Mouse (Mus musculus): Measurements from ENCODE around the gene Gfap. TPM values are rescaled to one million over a fixed set of nuclear protein-coding genes. Genes with fewer than 3 reads are reported as not detected.

The Gfap gene
- polyA plus RNA-seq, 1 experiment, result 211 TPM

DNA sequence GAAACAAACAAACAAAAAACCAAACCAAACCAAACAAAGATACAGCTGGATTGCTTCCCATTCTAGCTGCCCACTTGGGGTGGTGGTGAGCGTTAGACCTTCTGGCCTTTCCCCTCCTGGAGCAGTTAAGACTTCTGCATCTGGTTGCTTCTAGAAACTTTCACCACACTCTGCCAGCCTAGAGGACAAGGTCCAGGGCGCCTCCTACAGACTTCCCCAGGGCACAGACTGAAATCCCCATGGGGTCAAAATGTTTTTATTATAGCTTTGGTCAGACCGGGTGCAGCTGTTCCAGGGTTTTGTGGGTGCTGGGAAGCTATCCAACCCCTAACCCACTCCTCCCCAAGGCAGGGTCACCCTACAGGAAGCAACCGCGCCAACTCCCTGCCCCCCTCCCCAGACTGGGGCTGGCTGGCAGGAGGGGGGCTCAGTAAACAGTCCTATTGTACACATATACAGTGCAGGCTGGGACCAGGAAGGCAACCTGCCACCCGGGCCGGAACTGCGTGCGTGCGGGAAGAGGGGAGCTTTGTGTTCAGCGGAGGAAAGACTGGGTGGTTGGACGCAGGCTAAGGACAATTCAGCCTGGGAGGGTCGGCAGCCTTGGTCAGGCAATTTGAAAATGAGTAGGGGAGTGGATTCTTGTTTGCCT is 38.4 kb upstream of the Gfap start:
- TF ChIP-seq POLR2A (IDR thresholded peaks at IDR 0.05; ENCODE audit: borderline replicate concordance, insufficient read depth, low read length), result no peak
- no peak for TF ChIP-seq CTCF (IDR thresholded peaks at IDR 0.05; ENCODE audit: borderline replicate concordance, insufficient read depth, low read depth, low read length)
- DNase-seq, result no peak
- H3K27ac ChIP-seq (ENCODE audit: insufficient read depth, low read length), result no peak overlapping the region

DNA sequence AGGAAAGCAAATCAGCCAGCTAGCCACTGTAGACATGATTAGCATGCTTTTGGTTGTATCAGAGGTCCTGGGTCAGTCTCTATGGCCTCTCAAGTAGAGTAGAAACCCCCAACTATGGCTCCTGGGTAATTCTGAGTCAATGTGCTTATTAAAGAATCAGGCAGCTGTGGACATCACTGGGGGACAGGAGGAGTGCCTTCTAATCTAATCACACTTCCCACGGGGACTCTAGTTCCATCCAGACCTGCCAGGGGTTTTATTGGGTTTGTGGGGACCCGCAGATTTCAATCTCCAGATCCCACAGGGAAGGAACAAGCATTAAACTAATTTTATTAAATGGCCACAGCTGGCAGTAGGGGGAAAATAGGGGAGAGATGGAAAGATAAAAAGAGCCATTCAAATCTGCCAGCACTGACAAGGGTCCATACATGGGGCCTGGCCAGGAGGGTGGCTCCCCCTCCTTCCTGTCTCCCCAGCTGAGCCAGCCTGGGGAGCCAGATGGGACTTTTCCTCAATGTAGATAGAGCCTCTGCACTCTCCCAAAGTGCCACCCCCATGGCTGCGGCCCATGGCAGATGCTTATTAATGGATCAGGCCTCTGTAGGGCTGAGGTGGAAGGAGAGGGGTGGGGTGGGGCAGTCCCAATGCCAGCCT is 36.9 kb upstream of the Gfap start:
- Histone ChIP-seq H3K27me3 (ENCODE audit: control insufficient read depth, insufficient read depth, low read length) (no peaks in the 10 kb centered on the region), H3K4me1 (ENCODE audit: control insufficient read depth, insufficient read depth, low read length) (no peaks in the 10 kb centered on the region), H3K27ac (ENCODE audit: insufficient read depth, low read length) (no peak overlapping the region), H3K4me3 (replicated peaks; ENCODE audit: insufficient read depth, low read depth, low read length) (no peak overlapping the region)
- WGBS, result 52% methylated on average over 3 of the region's 3 CpGs
- TF ChIP-seq POLR2A (IDR thresholded peaks at IDR 0.05; ENCODE audit: borderline replicate concordance, insufficient read depth, low read length), result no peak
- TF ChIP-seq CTCF (IDR thresholded peaks at IDR 0.05; ENCODE audit: borderline replicate concordance, insufficient read depth, low read depth, low read length), result no peak
- DNase-seq, result no peak

More for the DNA sequence above, 38.4 kb upstream of the Gfap start:
- Histone ChIP-seq H3K4me1 (ENCODE audit: control insufficient read depth, insufficient read depth, low read length) (no peaks in the 10 kb centered on the region), H3K4me3 (replicated peaks; ENCODE audit: insufficient read depth, low read depth, low read length) (no peak overlapping the region), H3K27me3 (ENCODE audit: control insufficient read depth, insufficient read depth, low read length) (no peaks in the 10 kb centered on the region)
- WGBS, result 38% methylated on average over 13 of the region's 13 CpGs

DNA sequence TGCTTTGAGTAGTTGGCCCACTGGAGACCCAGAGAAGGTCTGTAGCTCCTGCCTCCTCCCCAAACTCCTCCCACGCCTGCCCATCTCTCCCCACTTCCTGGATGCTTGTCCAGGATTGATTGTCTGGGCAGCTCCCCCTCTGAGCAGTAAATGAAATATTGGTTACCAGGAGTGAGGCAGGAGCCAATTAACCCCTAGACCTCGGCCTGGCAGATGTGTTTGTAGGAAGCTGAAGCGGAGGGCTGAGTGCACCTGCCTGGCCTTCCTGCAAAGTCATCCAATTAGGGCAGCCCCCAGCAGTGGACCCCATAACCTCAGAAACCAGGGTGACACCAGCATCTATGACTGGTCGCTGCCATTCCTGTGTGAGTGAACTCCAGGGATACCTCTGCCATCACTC is 35.6 kb upstream of the Gfap start:
- 57% methylated on average over 4 of the region's 4 CpGs for WGBS
- no peak for DNase-seq
- H3K4me1 ChIP-seq (ENCODE audit: control insufficient read depth, insufficient read depth, low read length), result no peaks in the 10 kb centered on the region
- H3K27me3 ChIP-seq (ENCODE audit: control insufficient read depth, insufficient read depth, low read length), result no peaks in the 10 kb centered on the region
- TF ChIP-seq POLR2A (IDR thresholded peaks at IDR 0.05; ENCODE audit: borderline replicate concordance, insufficient read depth, low read length) (no peak), CTCF (IDR thresholded peaks at IDR 0.05; ENCODE audit: borderline replicate concordance, insufficient read depth, low read depth, low read length) (no peak)
- H3K4me3 ChIP-seq (replicated peaks; ENCODE audit: insufficient read depth, low read depth, low read length), result no peak overlapping the region
- H3K27ac ChIP-seq (ENCODE audit: insufficient read depth, low read length), result no peak overlapping the region

DNA sequence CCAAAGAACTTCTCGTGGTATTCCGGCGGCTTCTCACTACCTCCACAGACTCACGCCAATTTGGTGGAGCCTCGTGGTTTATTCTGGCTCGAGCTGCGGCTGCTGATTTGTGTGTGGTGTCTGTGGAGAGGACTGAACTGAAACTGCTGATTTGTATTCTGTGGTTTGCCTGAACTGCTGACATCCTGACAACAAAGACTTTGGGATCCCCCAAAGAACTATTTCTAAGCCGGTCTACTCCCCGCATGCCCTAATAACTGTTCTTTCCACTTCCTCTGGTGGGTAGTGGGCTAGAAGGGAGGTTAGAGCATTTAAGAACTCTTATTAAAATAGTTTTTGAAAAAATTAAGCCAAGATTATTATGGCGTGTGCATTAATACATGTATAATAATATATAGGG is 30.0 kb upstream of the Gfap start:
- 90% methylated on average over 10 of the region's 10 CpGs for WGBS
- no peak for DNase-seq
- no peak overlapping the region for H3K27ac ChIP-seq (ENCODE audit: insufficient read depth, low read length)
- TF ChIP-seq CTCF (IDR thresholded peaks at IDR 0.05; ENCODE audit: borderline replicate concordance, insufficient read depth, low read depth, low read length) (no peak), POLR2A (IDR thresholded peaks at IDR 0.05; ENCODE audit: borderline replicate concordance, insufficient read depth, low read length) (no peak)
- H3K4me1 ChIP-seq (ENCODE audit: control insufficient read depth, insufficient read depth, low read length), result no peaks in the 10 kb centered on the region
- H3K27me3 ChIP-seq (ENCODE audit: control insufficient read depth, insufficient read depth, low read length), result no peaks in the 10 kb centered on the region; the same call in 1 of the 2 replicates
- no peak overlapping the region for H3K4me3 ChIP-seq (replicated peaks; ENCODE audit: insufficient read depth, low read depth, low read length)

DNA sequence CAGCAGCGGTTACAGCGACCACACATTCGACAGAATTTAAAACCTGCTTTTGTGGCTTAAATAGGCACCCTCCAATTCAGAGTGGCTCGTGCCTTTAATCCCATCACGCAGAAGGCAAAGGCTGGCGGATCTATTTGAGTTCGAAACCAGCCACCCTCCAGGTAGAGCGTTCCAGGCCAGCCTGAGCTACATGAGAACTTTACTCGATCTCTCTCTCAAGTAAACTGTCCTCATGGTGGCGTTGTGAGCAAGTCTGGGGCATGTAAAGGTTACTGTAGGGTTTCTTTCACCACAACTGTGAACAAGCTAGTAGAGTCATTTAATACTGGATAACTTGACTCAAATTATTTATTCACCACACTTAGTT is 24.6 kb upstream of the Gfap start:
- Histone ChIP-seq H3K4me1 (ENCODE audit: control insufficient read depth, insufficient read depth, low read length) (no peaks in the 10 kb centered on the region), H3K27me3 (ENCODE audit: control insufficient read depth, insufficient read depth, low read length) (no peaks in the 10 kb centered on the region), H3K4me3 (replicated peaks; ENCODE audit: insufficient read depth, low read depth, low read length) (peak overlapping the region; percentile 82), H3K27ac (ENCODE audit: insufficient read depth, low read length) (no peak overlapping the region)
- peak; percentile 22; the same call in 1 of the 2 replicates for TF ChIP-seq CTCF (IDR thresholded peaks at IDR 0.05; ENCODE audit: borderline replicate concordance, insufficient read depth, low read depth, low read length)
- 0 out of 2 replicates have a peak, but pooled peaks have one; percentile 1 for TF ChIP-seq POLR2A (IDR thresholded peaks at IDR 0.05; ENCODE audit: borderline replicate concordance, insufficient read depth, low read length)
- no peak for DNase-seq
- 2% methylated on average over 10 of the region's 10 CpGs for WGBS

DNA sequence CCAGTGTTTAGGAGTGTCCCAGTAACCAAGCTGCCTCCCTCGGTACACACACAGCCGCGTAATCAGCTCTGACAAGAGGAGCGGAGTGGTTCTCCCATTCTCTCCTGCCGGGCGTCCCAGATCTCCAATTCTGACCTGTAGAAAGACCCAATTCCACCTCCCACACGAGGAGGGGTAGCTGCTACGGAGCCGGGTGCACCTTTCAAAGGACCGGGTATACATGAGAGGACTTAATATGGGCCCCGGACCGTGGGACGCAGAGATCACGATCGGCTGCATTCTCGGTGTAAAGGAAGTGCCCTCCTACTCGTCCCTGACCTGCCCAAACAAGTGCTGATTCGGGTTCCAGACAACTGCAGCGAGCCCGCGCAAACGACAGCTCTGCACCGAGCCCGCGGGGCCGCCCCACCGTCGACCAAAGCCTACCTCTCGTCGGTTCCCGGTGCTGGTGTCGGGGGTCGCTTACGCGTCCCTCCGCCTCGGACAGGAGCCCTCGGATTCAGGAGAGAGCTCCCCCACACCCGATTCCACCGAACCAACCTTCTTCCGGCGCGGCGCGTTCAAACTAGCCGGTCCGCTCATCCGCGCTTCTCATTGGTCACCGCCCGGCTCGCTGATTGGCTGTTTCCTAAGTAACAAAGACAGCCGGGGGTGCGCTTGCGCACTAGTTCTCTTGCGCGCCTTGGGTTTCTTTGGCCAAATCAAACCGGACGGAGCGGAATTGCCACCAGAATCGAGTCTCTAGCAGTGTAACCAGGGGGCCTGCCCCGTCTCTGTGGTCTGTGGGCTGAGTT is 24.0 kb upstream of the Gfap start, which contains the start of gene Kif18b:
Gene Kif18b (minus strand): TSS at position 568 of the 794 bp plus-strand sequence.
- Histone ChIP-seq H3K27ac (ENCODE audit: insufficient read depth, low read length) (no peak within 1 kb of the TSS), H3K4me1 (ENCODE audit: control insufficient read depth, insufficient read depth, low read length) (no peaks in the 10 kb centered on the region), H3K27me3 (ENCODE audit: control insufficient read depth, insufficient read depth, low read length) (no peaks in the 10 kb centered on the region), H3K4me3 (replicated peaks; ENCODE audit: insufficient read depth, low read depth, low read length) (peak within 1 kb of the TSS; percentile 82)
- DNase-seq, result peak; percentile 91 to 92
- TF ChIP-seq POLR2A (IDR thresholded peaks at IDR 0.05; ENCODE audit: borderline replicate concordance, insufficient read depth, low read length) (0 out of 2 replicates have a peak, but pooled peaks have one; percentile 13), CTCF (IDR thresholded peaks at IDR 0.05; ENCODE audit: borderline replicate concordance, insufficient read depth, low read depth, low read length) (no peak)
- WGBS, result under 1% methylated on average over 62 of the region's 62 CpGs

DNA sequence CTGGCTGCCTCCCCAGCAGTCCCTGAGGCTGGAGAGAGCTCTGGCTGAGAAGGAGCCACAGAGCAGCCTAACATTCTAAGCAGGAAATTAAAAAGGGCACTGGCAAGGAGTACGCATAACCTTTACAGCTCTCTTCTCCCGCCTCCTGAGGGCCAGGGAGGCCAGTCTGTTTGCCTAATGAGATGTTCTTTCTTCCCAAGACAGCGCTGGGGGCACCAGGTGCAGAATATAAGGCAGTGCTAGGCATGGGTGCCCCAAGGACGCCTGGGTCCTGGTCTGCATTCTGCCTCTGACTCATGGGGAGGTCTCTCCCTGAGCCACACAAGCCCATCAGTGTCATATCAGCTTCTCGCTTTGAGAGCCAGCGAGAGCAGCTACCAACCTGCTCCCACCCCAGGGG is 20.8 kb upstream of the Gfap start:
- Histone ChIP-seq H3K4me3 (replicated peaks; ENCODE audit: insufficient read depth, low read depth, low read length) (no peak overlapping the region), H3K4me1 (ENCODE audit: control insufficient read depth, insufficient read depth, low read length) (no peaks in the 10 kb centered on the region), H3K27me3 (ENCODE audit: control insufficient read depth, insufficient read depth, low read length) (no peaks in the 10 kb centered on the region), H3K27ac (ENCODE audit: insufficient read depth, low read length) (no peak overlapping the region)
- DNase-seq, result no peak
- WGBS, result 76% methylated on average over 6 of the region's 6 CpGs
- no peak for TF ChIP-seq CTCF (IDR thresholded peaks at IDR 0.05; ENCODE audit: borderline replicate concordance, insufficient read depth, low read depth, low read length)
- TF ChIP-seq POLR2A (IDR thresholded peaks at IDR 0.05; ENCODE audit: borderline replicate concordance, insufficient read depth, low read length), result no peak

All from cerebellum, adult 2 months (tissue).